Mouse (Mus musculus): ENCODE data around the gene Emilin2. TPM values are rescaled to one million over a fixed set of nuclear protein-coding genes. Genes with fewer than 3 reads are reported as not detected.

The Emilin2 gene
- polyA plus RNA-seq, 1 experiment = 3.2 TPM

GRCm38 (mm10) chr17:71276771-71277170, 35.0 kb downstream of the Emilin2 start:
- Histone ChIP-seq H3K27me3 (ENCODE audit: control insufficient read depth, insufficient read depth, insufficient read length) (no peaks in the 10 kb centered on the region), H3ac (ENCODE audit: control insufficient read depth, insufficient read length) (no peak overlapping the region), H3K4me3 (no peak overlapping the region), H3K36me3 (ENCODE audit: control insufficient read depth, insufficient read depth) (no peaks in the 10 kb centered on the region), H3K79me2 (ENCODE audit: control insufficient read depth, insufficient read depth) (no peaks in the 10 kb centered on the region), H3K4me2 (ENCODE audit: low read depth) (no peak overlapping the region)
- TF ChIP-seq TCF12 (IDR thresholded peaks at IDR 0.05; ENCODE audit: insufficient read depth, poor library complexity, severe bottlenecking) (no peak), REST (IDR thresholded peaks at IDR 0.05; ENCODE audit: insufficient read depth, insufficient read length) (no peak), MAX (IDR thresholded peaks at IDR 0.05; ENCODE audit: low read depth) (no peak), POLR2AphosphoS2 (IDR thresholded peaks at IDR 0.05; ENCODE audit: insufficient read length, low read depth) (no peak), MYOD1 (IDR thresholded peaks at IDR 0.05; ENCODE audit: control insufficient read depth in 1 of 3, insufficient read length in 2 of 3, low read depth in 2 of 3) (no peak), CEBPB (IDR thresholded peaks at IDR 0.05; ENCODE audit: insufficient read depth, poor library complexity, severe bottlenecking) (no peak), SRF (IDR thresholded peaks at IDR 0.05; ENCODE audit: control insufficient read depth, insufficient read length, low read depth) (no peak), MYOG (IDR thresholded peaks at IDR 0.05; ENCODE audit: control insufficient read depth in 1 of 3, insufficient read depth in 1 of 3, insufficient read length in 2 of 3, low read depth in 2 of 3) (no peak), E2F4 (IDR thresholded peaks at IDR 0.05; ENCODE audit: insufficient read depth) (no peak), USF1 (IDR thresholded peaks at IDR 0.05; ENCODE audit: low read depth) (no peak), POLR2A (IDR thresholded peaks at IDR 0.05; ENCODE audit: insufficient read length, low read depth) (no peak)

DNA sequence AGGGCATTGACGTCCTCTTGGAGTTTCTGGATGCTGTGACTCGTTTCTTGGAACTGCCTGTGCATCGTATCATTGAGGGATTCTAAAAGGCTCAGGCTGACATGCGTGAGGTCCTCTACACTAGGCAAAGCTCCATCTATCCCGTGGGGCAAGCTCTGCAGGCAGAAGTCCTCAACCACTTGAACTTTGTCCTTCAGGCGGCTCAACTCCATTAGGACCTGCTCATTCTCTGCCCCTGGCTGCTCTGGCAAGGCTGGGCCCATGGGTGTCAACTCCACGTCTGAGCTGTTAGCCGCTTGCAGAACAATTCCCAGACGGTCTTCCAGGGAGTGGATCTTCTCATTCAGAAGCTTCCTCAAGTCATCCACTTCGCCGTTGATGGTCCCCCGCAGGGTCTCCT, 37.9 kb downstream of the Emilin2 start:
- H3K27me3 ChIP-seq (ENCODE audit: control insufficient read depth, insufficient read depth, insufficient read length) = no peaks in the 10 kb centered on the region
- TF ChIP-seq TCF3 (IDR thresholded peaks at IDR 0.05; ENCODE audit: insufficient read length, low read depth) (no peak), CEBPB (IDR thresholded peaks at IDR 0.05; ENCODE audit: insufficient read depth, poor library complexity, severe bottlenecking) (no peak), MAX (IDR thresholded peaks at IDR 0.05; ENCODE audit: low read depth) (no peak), MYOG (IDR thresholded peaks at IDR 0.05; ENCODE audit: control insufficient read depth in 1 of 3, insufficient read depth in 1 of 3, insufficient read length in 2 of 3, low read depth in 2 of 3) (no peak), USF1 (IDR thresholded peaks at IDR 0.05; ENCODE audit: low read depth) (no peak), MYOD1 (IDR thresholded peaks at IDR 0.05; ENCODE audit: control insufficient read depth in 1 of 3, insufficient read length in 2 of 3, low read depth in 2 of 3) (no peak), SRF (IDR thresholded peaks at IDR 0.05; ENCODE audit: control insufficient read depth, insufficient read length, low read depth) (no peak), REST (IDR thresholded peaks at IDR 0.05; ENCODE audit: insufficient read depth, insufficient read length) (no peak), POLR2AphosphoS2 (IDR thresholded peaks at IDR 0.05; ENCODE audit: insufficient read length, low read depth) (no peak), E2F4 (IDR thresholded peaks at IDR 0.05; ENCODE audit: insufficient read depth) (no peak)
- H3K79me2 ChIP-seq (ENCODE audit: control insufficient read depth, insufficient read depth) = no peaks in the 10 kb centered on the region
- no peak overlapping the region for H3K4me2 ChIP-seq (ENCODE audit: low read depth)
- no peak overlapping the region for H3ac ChIP-seq (ENCODE audit: control insufficient read depth, insufficient read length)
- no peaks in the 10 kb centered on the region for H3K36me3 ChIP-seq (ENCODE audit: control insufficient read depth, insufficient read depth)
- H3K4me3 ChIP-seq = no peak overlapping the region

GRCm38 (mm10) chr17:71268599-71268998, 43.2 kb downstream of the Emilin2 start:
- Histone ChIP-seq H3K79me2 (ENCODE audit: control insufficient read depth, insufficient read depth) (no peaks in the 10 kb centered on the region), H3K27me3 (ENCODE audit: control insufficient read depth, insufficient read depth, insufficient read length) (no peaks in the 10 kb centered on the region), H3ac (ENCODE audit: control insufficient read depth, insufficient read length) (no peak overlapping the region), H3K4me2 (ENCODE audit: low read depth) (no peak overlapping the region), H3K36me3 (ENCODE audit: control insufficient read depth, insufficient read depth) (no peaks in the 10 kb centered on the region), H3K4me3 (no peak overlapping the region)
- TF ChIP-seq MAX (IDR thresholded peaks at IDR 0.05; ENCODE audit: low read depth) (no peak), CEBPB (IDR thresholded peaks at IDR 0.05; ENCODE audit: insufficient read depth, poor library complexity, severe bottlenecking) (no peak), MYOD1 (IDR thresholded peaks at IDR 0.05; ENCODE audit: control insufficient read depth in 1 of 3, insufficient read length in 2 of 3, low read depth in 2 of 3) (no peak), POLR2A (IDR thresholded peaks at IDR 0.05; ENCODE audit: insufficient read length, low read depth) (no peak), SRF (IDR thresholded peaks at IDR 0.05; ENCODE audit: control insufficient read depth, insufficient read length, low read depth) (no peak), TCF12 (IDR thresholded peaks at IDR 0.05; ENCODE audit: insufficient read depth, poor library complexity, severe bottlenecking) (no peak), TCF3 (IDR thresholded peaks at IDR 0.05; ENCODE audit: insufficient read length, low read depth) (no peak), POLR2AphosphoS2 (IDR thresholded peaks at IDR 0.05; ENCODE audit: insufficient read length, low read depth) (no peak), REST (IDR thresholded peaks at IDR 0.05; ENCODE audit: insufficient read depth, insufficient read length) (no peak), E2F4 (IDR thresholded peaks at IDR 0.05; ENCODE audit: insufficient read depth) (no peak), MYOG (IDR thresholded peaks at IDR 0.05; ENCODE audit: control insufficient read depth in 1 of 3, insufficient read depth in 1 of 3, insufficient read length in 2 of 3, low read depth in 2 of 3) (no peak), USF1 (IDR thresholded peaks at IDR 0.05; ENCODE audit: low read depth) (no peak)

DNA sequence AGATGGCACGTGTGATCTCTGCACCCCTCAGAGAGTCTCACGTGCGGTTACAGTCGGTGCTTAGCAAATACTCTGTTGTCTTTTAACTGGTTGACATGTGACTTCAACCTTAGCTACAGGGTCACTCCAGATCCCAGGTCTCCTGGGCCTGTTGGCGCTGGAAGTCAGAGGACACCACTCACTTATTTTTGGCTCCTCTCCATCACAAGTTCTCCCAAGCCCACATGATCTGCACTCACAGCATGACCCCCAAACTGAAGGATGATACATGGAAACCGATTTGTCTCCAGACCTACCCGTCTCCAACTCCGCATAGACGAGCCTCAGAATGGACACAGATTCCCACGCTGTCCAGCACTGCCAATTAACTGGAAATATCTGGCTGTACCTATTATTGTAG, 43.6 kb downstream of the Emilin2 start:
- H3K4me2 ChIP-seq (ENCODE audit: low read depth) = no peak overlapping the region
- no peaks in the 10 kb centered on the region for H3K27me3 ChIP-seq (ENCODE audit: control insufficient read depth, insufficient read depth, insufficient read length)
- no peak overlapping the region for H3K4me3 ChIP-seq
- no peaks in the 10 kb centered on the region for H3K79me2 ChIP-seq (ENCODE audit: control insufficient read depth, insufficient read depth)
- TF ChIP-seq SRF (IDR thresholded peaks at IDR 0.05; ENCODE audit: control insufficient read depth, insufficient read length, low read depth) (no peak), TCF3 (IDR thresholded peaks at IDR 0.05; ENCODE audit: insufficient read length, low read depth) (no peak), MYOG (IDR thresholded peaks at IDR 0.05; ENCODE audit: control insufficient read depth in 1 of 3, insufficient read depth in 1 of 3, insufficient read length in 2 of 3, low read depth in 2 of 3) (no peak), MAX (IDR thresholded peaks at IDR 0.05; ENCODE audit: low read depth) (no peak), POLR2A (IDR thresholded peaks at IDR 0.05; ENCODE audit: insufficient read length, low read depth) (no peak), CEBPB (IDR thresholded peaks at IDR 0.05; ENCODE audit: insufficient read depth, poor library complexity, severe bottlenecking) (no peak), USF1 (IDR thresholded peaks at IDR 0.05; ENCODE audit: low read depth) (no peak), TCF12 (IDR thresholded peaks at IDR 0.05; ENCODE audit: insufficient read depth, poor library complexity, severe bottlenecking) (no peak), E2F4 (IDR thresholded peaks at IDR 0.05; ENCODE audit: insufficient read depth) (no peak), POLR2AphosphoS2 (IDR thresholded peaks at IDR 0.05; ENCODE audit: insufficient read length, low read depth) (no peak), REST (IDR thresholded peaks at IDR 0.05; ENCODE audit: insufficient read depth, insufficient read length) (no peak), MYOD1 (IDR thresholded peaks at IDR 0.05; ENCODE audit: control insufficient read depth in 1 of 3, insufficient read length in 2 of 3, low read depth in 2 of 3) (no peak)
- H3ac ChIP-seq (ENCODE audit: control insufficient read depth, insufficient read length) = no peak overlapping the region
- H3K36me3 ChIP-seq (ENCODE audit: control insufficient read depth, insufficient read depth) = no peaks in the 10 kb centered on the region
